Mouse (Mus musculus): ENCODE data around the gene Dph5. TPM values are rescaled to one million over a fixed set of nuclear protein-coding genes. Genes with fewer than 3 reads are reported as not detected.
A peak's percentile ranks its signal among the peaks of the same experiment; 100 is the strongest.

Dph5 gene
- total RNA-seq, 2 experiments from 2014 or later = 11.7 to 12.5 TPM

DNA sequence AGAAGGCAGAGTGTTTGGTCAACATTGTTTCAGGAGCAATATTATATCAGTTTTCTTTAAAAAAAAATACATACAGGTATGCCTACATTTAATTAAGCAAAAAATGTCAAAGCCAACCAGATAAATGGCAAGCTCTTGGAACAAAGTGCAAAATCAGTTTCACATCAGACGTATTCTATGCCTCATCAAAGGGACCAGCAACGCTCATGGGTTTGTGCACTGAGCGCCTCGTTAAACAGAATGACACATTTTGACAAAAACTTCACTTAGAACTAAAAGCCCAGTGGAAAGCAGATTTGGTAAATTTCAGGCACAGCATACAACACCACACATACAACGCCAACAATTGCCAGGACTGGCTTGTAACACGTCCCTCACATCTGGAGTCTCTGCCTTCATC lies 56.7 kb downstream of the Dph5 start:
- DNase-seq (ENCODE audit: low spot score in 2 of 2) = no peak
- intact Hi-C loops (cut with DNase I) = no loop called here

DNA sequence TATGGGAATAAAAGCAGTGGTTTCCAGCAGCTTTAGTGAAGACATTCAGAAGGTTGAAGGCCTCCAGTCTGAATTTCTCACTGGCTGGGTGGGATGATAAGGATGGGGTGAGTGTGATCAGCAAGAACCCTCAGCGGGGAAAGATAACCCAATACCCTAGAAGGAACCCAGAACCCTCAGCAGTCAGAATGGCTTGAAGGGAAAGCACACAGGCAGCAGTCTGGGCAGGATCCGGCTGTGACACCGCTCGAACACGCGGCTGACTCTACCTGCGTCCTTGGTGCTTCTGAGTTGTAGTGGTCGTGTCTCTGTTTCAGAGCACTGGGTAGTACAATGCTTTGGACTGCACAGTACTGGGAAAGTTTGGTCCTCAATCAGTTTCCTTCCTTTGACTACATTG lies 58.6 kb downstream of the Dph5 start:
- intact Hi-C loops (cut with DNase I) = no loop called here
- DNase-seq (ENCODE audit: low spot score in 2 of 2) = no peak

DNA sequence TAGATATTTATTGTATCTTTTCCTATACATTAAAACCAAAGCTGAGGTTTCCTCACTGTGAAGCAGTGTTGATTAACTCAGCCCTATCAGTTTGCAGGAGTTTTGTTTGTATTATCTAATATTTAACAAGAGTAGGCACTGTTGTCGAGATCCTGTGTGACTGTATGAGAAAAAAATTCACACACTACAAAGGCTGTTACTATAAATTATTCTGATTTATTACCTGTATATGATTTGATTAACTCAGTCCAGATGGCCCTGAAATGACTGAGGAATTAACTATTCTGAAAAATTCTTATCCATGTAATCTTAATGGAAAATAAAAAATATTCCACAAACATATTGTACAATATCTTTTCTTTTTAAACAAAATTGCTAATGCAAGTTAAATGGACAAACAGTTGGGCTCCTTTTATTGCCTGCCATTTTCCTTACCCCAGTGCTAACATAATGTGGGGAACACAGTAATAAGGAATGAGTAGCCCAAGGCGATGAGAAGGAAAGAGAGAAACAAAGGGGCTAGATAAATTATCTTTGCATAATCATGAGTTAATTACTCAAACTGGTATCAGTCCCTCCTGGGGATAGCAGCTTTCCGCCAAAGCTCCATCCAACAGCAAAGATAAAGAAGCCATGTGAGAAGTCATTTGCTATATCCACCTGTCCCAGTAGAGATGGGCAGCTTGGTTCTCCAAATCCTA lies 61.7 kb downstream of the Dph5 start:
- DNase-seq (ENCODE audit: low spot score in 2 of 2) = no peak
- intact Hi-C loops (cut with DNase I) = no loop called here

DNA sequence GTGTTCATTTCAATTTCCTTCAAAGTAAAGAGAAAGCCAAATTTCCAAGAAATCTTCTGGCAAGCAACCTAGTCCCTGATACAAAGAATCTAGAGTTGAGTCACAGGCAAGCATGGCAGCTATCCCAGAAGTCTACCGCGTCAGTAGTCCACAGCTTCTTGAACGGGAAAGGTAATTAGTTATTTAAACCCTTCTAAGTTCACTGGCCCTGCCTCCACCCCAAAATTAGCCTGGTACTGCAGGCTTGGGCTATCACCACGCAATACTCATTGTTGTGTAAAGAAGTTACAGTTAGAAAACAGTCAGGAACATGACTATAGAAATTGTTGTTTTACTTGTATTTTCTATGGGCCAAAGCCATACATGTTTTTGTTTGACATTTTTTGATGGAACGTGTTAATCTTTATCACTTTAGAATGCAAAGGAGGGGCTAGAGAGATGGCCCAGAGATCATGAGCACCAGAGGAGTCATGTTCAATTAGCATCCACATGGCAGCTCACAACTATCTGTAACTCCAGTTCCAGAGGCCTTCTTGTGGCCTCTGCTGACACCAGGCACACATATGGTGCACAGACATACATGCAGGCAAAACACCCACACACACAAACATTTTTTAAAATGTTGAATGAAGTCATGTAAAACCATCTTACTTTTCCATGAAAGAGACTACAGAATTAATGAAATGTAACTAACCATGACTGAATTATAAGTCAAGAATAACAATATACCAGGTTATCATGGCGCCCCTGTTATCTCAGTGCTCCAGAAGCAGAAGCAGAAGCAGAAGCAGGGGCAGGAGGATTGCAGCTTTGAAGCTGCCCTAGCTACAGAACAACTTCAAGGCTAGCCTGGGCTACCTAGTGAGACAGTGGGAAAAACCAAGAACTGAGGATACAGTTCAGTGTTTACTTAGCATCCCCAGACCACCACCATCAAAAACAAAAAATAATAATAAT lies 62.6 kb downstream of the Dph5 start:
- intact Hi-C loops (cut with DNase I) = no loop called here
- DNase-seq (ENCODE audit: low spot score in 2 of 2) = peak in 1 of 2 experiments; percentile 35

DNA sequence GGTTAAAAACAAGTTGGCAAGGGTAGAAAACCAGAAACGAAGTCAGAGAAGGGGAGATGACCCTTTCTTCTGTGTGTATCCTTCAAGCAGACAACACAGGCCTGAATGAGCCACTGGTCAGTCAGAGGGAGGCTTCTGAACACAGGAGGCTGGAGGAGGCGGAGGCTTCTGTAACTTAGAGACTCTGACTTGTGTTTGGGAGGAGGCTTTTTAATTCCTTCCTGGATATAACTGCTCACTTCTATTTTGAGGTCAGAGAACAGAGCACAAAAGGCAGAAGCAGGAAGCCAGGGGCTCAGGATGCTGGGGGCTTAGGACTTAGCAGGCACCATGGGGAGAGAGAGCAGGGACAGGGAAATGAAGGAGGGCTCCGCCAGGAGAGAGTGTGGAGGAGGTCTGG lies 63.6 kb downstream of the Dph5 start:
- no peak for DNase-seq (ENCODE audit: low spot score in 2 of 2)
- intact Hi-C loops (cut with DNase I) = no loop called here

DNA sequence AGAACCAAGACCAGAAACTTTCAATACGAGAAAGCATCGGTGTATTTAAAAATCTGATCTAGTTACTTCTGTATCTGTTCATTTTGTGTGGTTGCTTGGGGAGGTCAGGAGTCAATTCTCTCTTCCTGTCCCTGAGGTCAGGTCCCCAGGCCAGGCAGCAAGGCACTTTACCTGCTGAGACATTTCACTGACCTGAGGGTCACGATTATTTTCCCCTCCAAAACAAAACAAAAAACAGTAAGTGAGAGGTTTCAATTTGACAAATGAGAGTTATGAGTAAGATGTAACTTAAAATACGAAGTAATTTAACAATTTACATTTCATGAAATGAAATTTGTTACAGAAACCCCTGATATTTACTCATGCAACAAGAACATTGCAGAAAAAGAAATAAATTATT lies 64.7 kb downstream of the Dph5 start:
- DNase-seq (ENCODE audit: low spot score in 2 of 2) = no peak

DNA sequence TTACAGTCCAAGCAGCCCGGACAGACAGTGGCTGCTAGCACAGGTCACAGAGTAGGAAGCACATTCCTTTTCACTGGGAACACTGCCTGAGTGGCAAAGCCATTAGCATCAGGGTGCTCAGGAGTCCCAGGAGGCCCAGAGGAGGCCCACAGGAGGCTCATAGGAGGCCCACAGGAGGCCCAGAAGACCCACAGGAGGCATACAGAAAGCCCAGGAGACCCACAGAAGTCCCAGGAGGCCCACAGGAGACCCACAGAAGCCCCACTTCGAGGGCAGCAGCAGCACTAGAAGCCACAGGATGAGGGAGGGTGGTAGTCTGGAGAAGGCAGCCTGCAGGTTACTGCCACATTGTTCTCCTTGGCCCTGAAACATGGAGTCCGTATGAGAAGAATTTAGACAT lies 65.5 kb downstream of the Dph5 start:
- DNase-seq (ENCODE audit: low spot score in 2 of 2) = no peak
- intact Hi-C loops (cut with DNase I) = no loop called here

More for the DNA sequence above, 64.7 kb downstream of the Dph5 start:
- intact Hi-C loops (cut with DNase I) = no loop called here

DNA sequence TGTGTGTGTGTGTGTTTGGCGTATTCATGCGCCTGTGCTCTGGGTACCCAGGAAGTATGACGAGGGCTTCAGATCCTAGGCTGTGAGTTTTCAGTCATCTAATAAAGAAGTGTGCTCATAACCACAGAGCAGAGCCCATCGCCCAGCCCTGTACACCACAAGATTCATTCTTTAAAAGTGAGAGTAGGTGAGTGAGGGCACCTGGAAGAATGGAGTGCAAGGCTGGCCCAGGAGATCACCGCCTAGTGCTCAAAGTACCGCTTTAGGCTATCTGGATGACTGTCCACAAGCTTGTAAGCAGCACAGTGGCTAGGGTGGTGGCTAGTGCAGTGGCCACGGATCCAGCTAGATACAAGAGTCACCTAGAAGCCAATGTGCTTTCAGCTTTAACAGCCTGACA lies 69.6 kb downstream of the Dph5 start:
- DNase-seq (ENCODE audit: low spot score in 2 of 2) = no peak
- intact Hi-C loops (cut with DNase I) = no loop called here

DNA sequence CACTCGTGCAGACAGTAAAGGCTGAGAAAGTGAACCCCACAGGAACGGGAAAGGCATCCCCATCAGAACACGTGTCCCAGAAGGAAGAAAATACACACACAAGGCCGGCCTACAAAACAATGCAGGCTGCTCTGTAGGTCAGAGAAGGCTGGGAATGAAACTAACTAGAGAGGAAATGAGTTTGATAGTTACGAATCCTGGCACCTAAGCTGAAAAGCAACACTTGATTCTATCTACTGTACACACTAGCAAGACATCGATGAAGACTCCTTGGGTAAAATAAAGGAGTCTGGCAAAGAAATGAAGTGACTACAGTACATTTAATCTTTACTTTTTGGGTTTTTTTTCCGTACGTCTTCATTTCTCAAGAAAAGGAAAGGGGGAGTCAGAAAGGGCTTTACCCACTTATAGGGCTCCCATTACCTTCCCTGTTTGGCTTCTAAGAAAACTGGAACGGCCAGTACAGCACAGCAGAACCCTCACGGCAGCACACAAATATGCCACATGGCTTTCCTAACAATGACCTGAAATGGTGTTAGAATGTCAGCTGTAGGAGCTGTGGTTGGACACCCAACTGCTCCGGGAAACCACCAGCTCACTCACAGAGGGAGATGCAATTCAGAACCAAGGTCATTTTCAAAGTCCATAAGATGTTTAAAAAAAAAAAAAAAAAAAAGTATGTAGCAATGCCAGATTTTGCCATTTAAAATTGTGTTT lies 73.8 kb downstream of the Dph5 start:
- intact Hi-C loops (cut with DNase I) = no loop called here
- DNase-seq (ENCODE audit: low spot score in 2 of 2) = no peak

DNA sequence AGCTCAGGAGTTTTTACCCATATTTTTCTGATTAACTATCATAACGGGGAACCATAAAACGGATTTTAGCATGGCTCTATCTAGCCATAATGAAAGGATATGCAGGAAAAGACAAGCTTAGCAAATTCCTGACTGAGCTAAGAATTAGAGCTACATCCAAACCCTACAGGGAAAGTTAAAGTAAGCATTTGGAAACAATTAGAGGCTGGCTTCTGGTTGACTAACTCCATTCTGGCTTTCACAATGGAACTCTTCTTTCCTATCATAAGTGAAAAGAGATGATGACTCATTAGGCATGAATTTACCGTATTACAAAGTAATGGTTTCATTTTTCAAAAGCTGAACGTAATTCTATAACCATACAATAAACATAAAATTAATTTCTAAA lies 74.4 kb downstream of the Dph5 start:
- intact Hi-C loops (cut with DNase I) = no loop called here
- DNase-seq (ENCODE audit: low spot score in 2 of 2) = no peak

DNA sequence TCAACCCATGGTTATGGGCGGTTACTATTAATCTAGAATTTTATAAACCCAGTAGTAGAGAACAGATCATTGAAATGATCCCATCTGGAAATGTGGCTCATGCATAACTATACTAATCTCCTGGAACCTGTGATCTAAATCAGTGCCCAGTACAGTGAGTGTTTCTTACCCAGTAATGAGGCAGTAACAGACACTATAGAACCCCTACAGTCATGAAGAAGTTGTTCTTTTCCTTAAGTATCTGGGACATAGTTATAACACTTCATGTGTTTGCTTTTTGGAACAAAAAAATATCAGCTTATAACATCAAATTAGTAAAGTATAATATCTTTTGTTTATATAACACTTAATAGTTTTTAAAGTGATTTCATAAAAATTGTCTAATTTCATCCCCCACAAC lies 76.0 kb downstream of the Dph5 start:
- DNase-seq (ENCODE audit: low spot score in 2 of 2) = no peak
- intact Hi-C loops (cut with DNase I) = no loop called here

DNA sequence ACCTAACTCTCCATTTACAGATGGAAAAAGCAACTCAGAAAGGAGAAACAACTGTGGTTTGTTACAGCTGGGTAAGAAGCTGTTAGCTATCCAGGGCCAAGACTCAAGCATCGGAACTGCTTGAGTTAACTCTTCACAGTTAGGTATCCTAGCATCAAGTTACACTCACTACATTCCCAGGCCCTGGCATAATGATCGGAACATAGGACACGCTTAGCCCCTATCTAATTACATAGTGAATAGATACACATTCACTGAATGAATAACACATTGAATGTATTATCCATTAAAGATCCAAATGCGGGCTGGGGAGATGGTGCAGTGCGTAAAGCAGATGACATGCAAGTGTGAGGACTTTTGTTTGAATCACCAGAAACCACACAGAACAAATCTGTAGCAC lies 76.4 kb downstream of the Dph5 start:
- no peak for DNase-seq (ENCODE audit: low spot score in 2 of 2)
- intact Hi-C loops (cut with DNase I) = no loop called here

DNA sequence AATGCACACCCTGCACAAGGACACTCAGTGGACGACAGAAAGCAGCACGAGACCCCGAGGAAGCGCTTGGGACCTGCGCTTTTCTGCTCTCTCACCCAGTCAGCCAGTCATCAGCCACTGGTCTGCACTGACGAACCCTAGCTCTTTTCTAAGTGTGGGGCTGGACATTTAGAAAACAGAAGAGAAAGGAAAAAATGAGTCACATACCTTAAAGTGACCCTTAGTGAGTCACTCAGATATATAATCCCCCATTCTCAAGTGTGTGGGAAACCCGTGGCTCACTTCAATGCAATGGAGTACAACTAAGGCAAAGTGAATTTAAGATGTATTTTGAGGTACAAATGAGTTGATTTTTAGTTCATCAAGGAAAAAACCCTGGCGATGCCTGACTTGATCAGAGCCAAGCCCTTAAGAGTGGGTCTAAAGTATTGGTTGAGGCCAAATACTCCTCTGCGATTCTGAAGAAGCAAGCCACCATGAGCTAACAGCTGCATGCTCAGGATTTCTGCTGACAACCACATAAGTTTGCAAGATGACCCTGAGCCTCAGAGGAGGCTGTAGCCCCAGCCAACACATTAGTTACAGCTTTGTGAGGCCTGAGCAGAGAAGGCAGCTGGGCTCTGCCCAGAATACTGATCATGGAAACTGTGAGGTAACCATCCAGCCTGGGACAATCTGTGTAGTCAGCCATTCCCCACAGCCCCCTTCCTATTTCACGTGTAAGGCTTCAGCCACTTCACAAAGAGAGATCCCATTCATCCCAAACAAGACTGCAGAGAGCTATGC lies 81.3 kb downstream of the Dph5 start:
- DNase-seq (ENCODE audit: low spot score in 2 of 2) = peak in 1 of 2 experiments; percentile 22
- intact Hi-C loops (cut with DNase I) = no loop called here

DNA sequence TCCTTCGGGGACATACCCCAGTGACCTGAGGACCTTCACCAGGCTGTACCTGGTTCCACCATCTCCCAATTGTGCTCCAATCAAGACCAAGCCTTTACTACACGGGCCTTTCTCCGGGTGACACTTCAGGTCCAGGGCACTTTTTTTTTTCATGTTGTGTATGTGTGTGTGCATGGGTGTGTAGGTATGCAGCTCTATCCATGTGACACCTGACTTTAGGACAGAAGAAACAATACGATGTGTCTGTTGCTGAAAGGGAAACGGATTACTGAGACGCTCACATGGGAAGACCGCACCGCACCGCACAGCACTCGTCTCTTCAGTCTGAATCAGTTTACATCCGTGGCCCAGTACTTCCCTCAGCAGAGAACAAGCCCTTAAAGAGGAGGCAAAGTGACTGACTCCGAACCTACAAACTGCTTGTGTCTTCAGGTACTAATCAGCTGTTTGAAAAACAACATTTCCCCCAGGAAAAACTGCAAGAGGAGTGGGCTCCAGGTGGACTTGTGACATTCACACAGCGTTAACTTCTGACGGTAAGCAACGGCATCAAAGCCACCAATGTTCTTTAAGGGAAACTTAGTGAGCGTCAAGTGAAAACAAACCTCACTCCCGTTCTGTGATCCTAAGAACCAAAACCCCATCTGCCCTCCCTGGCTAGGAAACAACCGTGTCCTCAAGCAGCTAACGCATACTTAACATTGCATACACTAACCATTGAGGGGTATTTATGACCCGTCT lies 83.6 kb downstream of the Dph5 start:
- intact Hi-C loops (cut with DNase I) = no loop called here
- DNase-seq (ENCODE audit: low spot score in 2 of 2) = no peak

DNA sequence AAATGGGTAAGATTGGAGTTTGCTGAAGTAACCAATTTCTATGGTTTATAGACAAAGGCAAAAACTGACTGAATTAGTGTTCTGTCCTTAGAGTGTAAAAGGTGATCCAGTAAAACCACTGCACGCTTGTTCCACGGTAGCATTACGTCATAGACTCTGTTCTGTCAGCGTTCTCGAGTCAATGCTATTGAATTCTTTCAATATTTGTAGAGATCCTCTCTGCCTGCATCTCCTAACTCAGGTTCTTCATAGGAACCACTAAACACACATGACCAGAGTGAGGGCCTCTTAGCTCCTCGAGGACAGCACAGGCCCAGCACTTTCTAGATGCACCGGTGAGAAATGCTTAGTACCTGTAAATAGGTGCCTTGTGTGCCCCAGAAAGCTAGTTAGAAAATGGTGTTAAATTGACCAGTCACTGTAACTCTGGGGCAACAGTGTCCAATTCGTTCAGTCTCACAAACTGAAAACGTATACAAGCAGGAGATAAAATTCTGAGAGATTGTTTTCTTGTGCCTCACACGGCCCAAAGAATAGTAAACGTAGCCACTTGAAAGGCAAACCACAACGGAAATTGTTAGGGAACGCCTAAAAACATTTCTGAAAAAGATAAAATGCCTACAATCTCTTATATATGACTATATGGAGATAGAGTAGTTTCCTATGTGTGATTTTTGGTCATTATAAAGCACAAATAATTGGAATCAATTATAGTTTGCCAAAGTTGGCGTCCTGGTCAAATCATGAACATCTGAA lies 84.4 kb downstream of the Dph5 start:
- intact Hi-C loops (cut with DNase I) = no loop called here
- no peak for DNase-seq (ENCODE audit: low spot score in 2 of 2)

DNA sequence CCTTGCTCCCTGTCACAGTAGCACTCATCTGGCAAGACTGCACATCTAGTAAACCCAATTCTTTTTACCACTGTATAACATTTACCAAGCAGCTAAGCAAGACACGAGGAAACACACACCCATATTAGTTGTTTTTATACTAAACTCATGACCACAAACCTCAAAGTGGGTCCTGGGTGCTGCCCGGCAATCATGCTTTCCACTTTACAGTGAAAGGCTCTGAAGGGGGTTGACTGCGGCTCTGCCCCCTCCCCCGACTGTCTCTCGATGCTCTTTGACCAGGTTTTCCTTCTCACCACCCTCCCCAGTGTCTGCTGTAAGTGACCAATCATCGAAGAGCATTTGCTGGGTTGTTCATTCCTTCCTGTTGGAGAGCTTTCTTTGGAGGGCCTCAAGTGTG lies 86.6 kb downstream of the Dph5 start:
- DNase-seq (ENCODE audit: low spot score in 2 of 2) = no peak
- intact Hi-C loops (cut with DNase I) = no loop called here

DNA sequence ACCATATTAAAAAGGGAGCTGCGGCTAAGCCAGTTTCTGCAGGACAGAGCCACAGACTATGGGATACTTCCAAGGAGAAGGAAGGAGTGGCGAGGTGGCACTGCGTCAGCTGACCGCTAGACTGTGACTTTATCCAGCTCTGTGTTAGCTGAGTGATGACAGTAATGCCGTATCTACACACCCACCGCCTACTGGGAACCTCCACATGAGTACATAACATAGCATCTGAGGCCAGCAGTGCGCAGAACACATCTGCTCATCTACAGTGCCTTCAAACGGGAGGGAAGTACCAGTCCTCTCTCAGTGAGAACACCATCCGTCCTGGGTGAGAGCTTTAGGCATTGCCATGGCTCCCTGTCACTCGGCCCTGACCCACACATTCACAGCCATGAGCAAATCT lies 87.4 kb downstream of the Dph5 start:
- DNase-seq (ENCODE audit: low spot score in 2 of 2) = no peak
- intact Hi-C loops (cut with DNase I) = loop anchor here (5.0 kb wide), 1 partner anchor 263 kb away; no protein-coding TSS in a partner anchor

DNA sequence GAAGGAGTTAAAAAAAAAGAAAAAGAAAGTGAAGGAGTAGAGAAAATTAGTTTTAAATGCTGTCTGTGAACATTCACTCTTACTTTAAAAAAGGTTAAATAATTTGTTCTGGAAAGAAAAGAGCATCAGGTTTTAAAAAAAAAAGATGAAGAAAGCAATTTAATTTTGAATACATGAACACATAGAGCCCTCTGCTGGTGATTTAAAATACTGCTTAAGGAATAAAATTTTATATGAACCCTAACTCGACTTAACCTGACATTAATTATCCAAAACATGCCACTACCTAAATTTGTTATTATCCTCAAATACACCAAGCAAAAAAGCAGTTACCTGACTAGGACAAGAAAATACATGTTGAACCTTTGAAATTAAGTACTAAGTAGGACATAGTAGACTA lies 91.4 kb downstream of the Dph5 start:
- intact Hi-C loops (cut with DNase I) = loop anchor here (1.0 to 5.0 kb wide), 2 partner anchors 267 to 318 kb away; no protein-coding TSS in a partner anchor
- peak in 1 of 2 experiments; percentile 43 for DNase-seq (ENCODE audit: low spot score in 2 of 2)
